Mouse (Mus musculus) ES-CJ7 (cell line): ENCODE data around the gene Itgav.

ENCODE experiments used
- DNase-seq: peaks from one replicate; pipeline ENCODE4 v3.0.0; 2011; ENCODE audit warnings: low read depth, low spot score

The Itgav gene

DNA sequence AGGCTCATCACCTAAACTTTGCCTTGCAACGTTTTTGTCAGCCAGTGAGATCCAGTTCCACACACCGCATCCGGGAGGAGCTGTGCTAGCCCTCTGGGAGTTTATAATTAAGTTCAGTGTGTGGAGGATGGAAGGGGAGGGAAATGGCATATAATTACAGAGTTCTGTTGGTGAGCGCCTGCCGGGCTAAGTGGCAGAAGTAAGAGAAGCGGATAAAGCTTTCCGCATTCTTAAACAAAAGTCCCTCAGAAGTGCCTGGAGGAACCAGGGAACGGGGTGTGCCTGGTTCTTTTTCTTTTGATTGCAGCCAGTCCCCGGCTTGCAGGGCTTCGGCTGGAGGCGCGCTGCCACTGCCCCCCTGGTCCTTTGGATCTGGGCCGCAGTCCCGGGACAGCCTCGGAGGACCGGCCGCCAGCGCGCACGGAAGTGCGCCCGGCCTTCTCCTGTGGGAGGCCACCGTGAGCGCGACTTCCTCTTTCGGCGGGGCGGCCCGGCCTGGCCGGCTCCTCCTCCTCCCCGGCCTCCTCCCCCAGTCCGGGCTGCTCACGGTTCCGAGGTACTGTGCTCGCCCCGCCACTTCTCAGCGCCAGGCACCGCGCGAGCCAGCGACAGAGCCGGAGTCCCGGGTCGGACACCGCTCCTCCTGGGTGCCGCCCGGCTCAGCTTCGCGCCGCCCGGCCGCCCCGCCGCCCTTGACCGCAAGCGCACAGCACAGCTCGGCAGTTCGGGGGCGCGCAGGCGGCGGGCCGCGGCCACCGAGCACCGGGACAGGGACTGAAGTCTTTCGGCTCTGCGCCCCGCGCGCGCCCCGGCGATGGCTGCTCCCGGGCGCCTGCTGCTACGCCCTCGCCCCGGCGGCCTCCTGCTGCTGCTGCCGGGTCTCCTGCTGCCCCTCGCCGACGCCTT lies at the start of gene Itgav:
Gene Itgav (plus strand): TSS at position 477 of the 906 bp plus-strand sequence.
- DNase-seq, result peak; percentile 67

DNA sequence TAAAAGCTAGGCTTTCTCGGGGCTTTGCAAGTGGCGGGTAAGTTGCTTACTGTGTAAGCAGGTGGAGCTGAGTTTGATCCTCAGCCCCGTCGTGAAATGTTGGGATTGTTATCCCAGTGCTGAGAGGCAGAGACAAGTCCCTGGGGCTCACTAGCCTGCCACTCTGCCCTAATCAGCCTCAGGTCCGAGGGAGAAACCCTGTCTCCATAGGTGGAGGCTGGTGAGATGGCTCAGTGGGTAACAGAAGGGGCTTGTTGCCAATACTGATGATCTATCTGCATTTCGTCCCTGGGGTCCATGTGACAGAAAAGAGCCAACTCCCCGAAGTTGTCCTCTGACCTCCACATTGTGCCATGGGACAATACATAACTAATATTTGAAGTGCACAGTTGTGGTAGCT lies 49.8 kb upstream of the Itgav start:
- DNase-seq, result no peak

DNA sequence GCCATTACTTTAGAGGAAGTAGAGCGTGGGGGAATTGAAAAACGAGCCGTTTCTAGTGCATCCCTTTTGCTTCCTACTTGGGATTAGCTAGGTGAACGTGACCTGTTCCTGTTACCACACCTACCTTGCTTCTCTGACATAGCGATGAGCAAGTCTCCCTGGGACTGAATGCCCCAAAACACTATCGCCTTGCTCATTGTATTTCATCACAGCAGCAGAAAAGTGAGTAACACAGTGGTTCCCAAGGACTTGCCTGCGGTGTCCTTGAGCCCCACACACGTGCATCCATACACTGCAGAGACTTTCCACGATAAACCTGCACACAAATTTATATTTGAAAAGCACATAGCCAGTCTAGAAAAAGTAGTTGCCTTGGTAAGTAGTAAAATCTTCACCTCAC lies 49.3 kb upstream of the Itgav start:
- DNase-seq, result no peak

- DNase-seq, result no peak
These were observed 48.5 kb upstream of the Itgav start for GRCm38 (mm10) chr2:83675681-83676080.

DNA sequence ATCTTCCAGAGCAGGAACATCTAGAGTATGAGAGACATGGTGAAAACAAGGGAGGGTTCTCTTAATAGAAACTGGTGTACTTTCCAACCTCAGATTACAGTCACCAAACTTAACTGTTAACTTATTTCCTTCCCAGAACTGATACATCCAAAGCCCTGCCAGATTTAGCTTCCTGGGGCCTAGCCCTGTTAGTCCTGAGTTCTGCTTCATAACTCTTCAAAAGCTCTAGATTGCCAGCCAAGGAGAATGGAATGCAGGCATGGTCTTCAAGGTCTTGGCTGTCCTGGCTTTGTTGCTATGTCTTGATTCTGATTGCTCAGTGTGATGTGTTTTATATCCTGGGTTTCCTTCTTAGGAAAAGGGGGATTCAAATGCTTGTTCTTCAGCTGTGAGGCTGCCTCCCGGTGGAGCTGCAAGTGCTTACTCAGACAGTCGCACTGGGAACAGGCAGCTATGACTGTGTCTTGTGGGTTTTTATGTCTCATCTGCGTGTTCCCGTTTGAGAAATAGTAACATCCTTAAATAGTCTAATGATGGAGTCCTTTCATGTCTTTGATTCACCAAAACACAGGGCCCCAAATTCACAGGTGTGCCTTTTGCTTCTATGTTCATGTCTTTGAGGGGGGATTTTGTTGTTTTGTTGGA lies 47.8 kb upstream of the Itgav start:
- DNase-seq, result no peak

GRCm38 (mm10) chr2:83681332-83681731 lies 42.9 kb upstream of the Itgav start:
- no peak for DNase-seq

DNA sequence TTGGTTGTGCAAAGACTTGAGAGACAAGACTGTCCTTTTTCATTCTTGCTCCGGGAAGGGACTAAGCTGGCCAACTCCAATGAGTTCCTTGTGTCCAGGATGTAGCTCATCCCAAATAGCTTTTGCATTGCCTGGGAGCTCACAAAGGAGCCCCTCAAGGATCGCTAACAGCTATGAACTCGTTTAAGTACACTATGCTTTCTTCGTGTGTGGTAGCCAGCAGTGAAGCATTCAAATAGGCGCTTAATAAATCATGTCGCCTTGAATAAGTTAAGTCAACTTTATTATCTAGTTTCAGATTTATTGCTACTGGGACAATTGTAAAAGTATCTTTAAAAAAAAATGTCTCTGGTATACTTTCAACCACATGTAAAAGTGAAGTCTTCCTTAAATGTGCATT lies 42.4 kb upstream of the Itgav start:
- no peak for DNase-seq

DNA sequence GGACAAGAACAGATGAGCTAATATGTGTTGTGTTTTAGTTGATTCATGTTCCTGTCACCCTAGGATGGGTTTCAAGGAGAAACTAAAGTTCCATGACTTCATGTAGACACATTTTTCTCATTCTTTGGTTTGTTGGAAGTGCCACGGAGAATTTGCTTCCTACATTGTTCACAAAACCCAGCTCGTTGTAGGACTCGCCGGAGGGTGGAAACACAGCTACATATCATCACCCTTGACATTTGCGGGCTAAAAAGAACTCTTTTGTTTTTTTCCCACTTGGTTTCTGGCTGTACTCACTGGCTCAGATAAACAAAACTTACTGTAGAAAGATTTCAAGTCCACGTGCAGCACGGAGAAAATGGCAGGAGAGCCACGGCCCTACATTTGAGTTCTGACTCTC lies 41.9 kb upstream of the Itgav start:
- no peak for DNase-seq

- DNase-seq, result no peak
These were observed 40.3 kb upstream of the Itgav start for GRCm38 (mm10) chr2:83683731-83684519.

- DNase-seq, result no peak
These were observed 39.5 kb upstream of the Itgav start for GRCm38 (mm10) chr2:83684691-83685090.

DNA sequence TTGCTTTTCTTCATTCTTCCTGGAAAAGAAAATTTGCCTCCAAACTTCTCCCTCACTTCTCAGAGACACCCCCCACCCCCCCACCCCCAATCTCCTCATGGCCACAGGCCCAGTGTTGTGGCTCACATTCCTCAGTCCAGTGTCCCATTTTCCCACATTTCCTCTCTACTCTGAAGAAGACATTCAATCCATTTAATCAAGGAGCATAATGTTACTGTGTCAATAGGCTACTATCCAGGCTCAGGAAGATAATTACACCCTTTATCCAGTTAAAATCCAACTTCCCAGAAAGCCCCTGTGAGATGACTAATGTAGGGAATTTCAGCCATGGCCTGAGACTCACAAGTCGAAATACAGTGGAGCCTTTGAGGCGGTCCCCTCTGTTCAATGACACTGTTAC lies 33.8 kb upstream of the Itgav start:
- DNase-seq, result no peak

DNA sequence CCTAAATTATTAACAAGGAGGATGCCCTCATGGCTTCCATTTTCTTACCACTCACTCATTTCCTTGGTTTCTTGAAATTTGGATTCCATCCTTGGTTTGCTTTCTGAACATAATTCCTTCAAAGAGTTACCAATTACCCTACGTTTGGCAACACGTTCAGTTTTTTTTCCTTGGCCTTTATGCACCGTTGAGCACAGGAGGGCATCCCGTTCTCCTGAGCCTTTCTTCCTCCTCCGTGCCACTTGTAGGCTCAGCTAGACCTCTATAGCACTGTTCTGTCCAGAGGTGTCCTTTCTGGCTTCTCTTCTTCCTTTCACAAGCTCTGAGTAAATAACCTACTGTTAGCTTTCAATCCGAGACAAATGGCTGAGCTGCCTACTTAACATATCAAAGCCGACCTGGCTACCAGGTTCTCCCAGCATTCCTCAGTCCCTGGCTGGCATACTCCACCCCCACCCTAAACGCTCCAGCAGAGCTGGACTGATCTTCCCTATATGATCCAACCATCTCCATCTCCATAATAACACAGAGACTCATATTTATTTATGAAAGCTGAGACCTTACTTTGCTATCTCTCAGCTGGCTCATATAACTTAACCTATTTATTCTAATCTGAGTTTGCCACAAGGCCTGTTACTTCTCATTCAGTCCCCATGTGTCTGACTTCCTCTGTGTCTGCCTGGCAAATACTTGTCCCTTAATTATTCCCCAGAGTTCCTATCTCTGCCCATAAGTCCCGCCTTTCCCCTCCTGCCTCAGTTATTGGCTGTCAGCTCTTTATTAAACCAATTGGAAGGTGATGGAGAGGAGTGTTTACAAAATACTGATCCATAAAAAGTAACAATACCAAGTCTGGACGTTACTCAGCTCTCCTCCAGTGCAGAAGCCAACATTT lies 31.3 kb upstream of the Itgav start:
- DNase-seq, result peak; percentile 91

DNA sequence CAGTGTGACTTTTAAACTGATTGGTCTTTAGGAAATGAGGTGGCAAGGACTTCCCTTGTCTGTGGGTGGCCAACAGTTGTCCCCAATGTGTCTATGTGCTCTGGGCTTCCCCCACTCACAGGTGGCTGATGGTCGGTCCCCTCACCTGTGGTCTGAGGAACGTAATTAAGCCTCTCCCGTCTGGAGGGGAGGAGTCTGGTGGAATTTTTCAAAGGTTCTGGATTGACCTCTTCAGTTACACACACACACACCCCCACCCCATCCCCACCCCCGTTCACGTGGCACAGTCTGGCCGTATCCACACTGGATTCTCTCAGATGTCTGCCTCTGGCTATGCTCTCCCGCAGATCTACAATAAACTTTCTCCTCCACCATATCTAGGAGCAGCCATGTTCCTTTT lies 30.1 kb upstream of the Itgav start:
- peak; percentile 56 for DNase-seq

DNA sequence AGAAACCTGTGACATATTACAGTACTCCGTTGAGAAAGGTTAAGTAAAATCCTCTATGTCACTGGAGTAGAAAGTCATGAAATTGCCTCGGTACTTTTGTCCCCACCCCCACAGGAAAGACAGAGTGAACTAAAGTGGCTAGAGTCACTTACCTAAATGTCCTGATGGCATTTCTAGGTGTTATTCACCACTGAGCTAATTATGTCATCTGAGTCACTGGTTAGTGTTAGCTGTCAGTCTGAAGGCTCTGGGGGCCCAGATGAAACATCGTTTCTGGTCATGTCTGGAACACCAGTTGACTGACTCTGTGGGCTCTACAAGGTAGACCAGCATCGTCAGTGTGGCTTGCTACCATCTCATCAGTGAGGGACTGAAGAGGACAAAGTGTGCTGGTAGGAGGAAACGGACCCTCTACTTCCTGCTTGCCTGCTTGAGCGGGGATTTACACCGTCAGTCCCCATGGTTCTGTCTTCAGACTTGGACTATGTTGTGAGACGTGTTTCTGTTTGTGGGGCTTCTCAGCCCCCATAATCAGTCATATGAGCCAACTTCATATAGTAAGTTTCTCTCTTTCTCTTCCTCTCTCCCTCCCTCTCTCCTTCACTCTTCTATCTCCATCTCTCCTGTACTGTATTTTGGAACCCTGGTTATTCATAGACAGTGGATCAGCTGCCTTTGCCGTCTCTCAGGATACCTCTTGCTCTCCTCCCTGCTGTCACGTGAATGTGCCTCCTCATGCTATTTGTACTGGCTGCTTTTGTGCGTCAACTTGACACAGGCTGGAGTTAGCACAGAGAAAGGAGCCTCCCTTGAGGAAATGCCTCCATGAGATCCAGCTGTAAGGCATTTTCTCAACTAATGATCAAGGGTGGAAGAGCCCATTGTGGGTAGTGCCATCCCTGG lies 28.6 kb upstream of the Itgav start:
- no peak for DNase-seq

GRCm38 (mm10) chr2:83698484-83698883 lies 25.7 kb upstream of the Itgav start:
- DNase-seq, result no peak

DNA sequence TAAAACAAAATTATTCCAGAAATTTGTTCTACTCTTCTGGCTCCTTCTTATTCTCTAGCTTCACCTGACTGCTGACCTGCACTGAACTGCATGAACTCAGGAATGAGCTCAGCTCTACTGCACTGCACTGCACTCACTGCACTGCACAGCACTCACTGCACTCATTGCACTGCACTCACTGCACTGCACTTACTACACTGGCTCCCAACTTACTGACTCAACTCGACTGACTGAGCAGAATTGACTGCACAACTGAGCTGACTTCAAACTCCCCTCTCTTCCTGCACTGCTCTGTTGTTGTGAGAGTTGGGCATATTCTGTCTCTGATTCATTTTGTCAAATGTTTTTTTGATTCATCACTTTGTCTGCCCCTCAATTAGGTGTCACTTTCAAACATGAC lies 24.9 kb upstream of the Itgav start:
- DNase-seq, result no peak

- DNase-seq, result no peak
These were observed 23.5 kb upstream of the Itgav start for GRCm38 (mm10) chr2:83700667-83701066.

DNA sequence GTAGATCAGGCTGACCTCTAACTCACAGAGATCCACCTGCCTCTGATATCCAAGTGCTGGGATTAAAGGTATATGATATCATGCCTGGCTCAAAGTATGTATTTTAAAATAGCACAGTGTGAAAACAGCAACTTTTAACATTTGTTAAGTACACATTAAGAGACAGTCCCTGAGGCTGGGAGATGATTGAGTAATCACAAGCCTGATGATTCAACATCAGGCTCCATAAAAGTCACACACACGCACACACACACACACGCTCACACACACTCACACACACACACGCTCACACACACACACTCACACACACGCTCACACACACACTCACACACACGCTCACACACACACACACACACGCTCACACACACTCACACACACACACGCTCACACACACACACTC lies 21.8 kb upstream of the Itgav start:
- DNase-seq, result no peak

GRCm38 (mm10) chr2:83705580-83706158 lies 18.5 kb upstream of the Itgav start:
- no peak for DNase-seq
